In the genomic region with DNA sequence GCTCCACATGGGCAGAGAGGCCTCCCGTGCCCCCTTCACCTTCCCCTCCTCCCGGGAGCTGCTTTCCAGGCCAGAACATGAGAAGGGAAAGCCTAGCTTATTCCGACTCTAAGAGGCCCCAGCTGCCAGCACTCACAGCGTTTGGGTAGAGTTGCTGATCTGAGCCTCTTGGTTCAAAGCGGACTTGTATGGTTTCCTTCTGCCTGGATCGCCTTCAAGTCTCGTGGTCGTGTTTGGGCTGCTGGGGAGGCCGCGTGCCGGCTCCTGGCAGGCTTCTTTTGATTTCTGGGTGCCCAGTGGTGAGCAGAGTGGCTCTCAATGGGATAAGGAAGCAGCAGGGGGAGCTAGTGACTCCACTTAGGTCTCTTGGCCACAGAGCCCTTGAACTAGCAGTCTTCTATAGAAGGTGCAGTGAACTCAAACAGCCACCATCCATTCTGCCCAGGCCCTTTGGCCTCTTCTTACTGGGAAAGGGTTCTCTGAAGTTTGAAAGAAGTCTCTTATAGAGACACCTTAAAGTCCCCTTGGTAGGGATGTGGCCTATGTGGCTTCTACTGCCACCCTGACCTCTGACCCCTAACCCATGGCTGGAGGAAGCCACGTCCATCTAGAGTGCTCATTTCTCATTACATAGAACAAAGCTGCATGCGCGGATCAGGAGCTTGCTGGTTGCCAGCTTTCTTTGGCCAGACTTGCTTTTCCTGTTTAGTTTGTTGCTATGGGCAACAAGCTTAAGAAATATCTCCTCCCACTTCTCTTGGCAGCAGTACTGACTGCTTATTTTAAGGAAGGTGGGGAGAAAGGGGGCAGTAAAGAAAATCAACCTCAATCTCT, we compare ENCODE assay signal across 7 mouse cellular contexts.
DNase-seq lines count a peak whose midpoint lies in the region; ATAC-seq and TF ChIP-seq lines count a peak whose summit lies in the region.

No protein-coding gene starts in this region.

- peak; percentile 22; the same call in 1 of the 2 replicates for TF ChIP-seq CTCF in kidney, adult 2 months (conservative IDR thresholded peaks at IDR 0.05; ENCODE audit: insufficient read depth, insufficient read length, low read depth, low read length)

- H3K27ac ChIP-seq in kidney, adult 2 months (ENCODE audit: insufficient read depth, low read depth, low read length) = peak overlapping the region; percentile 21; the same call in 1 of the 2 replicates
- peak overlapping the region; percentile 75; the same call in 1 of the 2 replicates for H3K27ac ChIP-seq in limb, embryonic 12.5 days
- H3K27ac ChIP-seq in midbrain, embryonic 16.5 days (ENCODE audit: low read length) = peak overlapping the region; percentile 59

- WGBS in kidney, adult 2 months = 34% methylated on average over 14 of the region's 14 CpGs
- 30% methylated on average over 14 of the region's 14 CpGs for WGBS in limb, embryonic 12.5 days
- WGBS in midbrain, embryonic 16.5 days = 22% methylated on average over 14 of the region's 14 CpGs

- H3K9me3 ChIP-seq in limb, embryonic 12.5 days = no peaks in the 10 kb centered on the region
- H3K9me3 ChIP-seq in midbrain, embryonic 16.5 days (replicated peaks; ENCODE audit: control insufficient read depth, low read length, poor library complexity, severe bottlenecking) = no peaks in the 10 kb centered on the region

- H3K4me2 ChIP-seq in limb, embryonic 12.5 days = peak overlapping the region; percentile 31
- H3K4me2 ChIP-seq in midbrain, embryonic 16.5 days (ENCODE audit: low read length) = 0 out of 2 replicates have a peak overlapping the region, but pooled peaks have one; percentile 21

- peak; percentile 40 for ATAC-seq in common myeloid progenitor, adult 5-6 weeks (replicated peaks; ENCODE audit: low read depth, poor library complexity, severe bottlenecking)
- ATAC-seq in limb, embryonic 12.5 days (ENCODE audit: insufficient number of reproducible peaks, insufficient read depth, low FRiP score, low TSS enrichment, low read depth) = peak; percentile 17; the same call in 1 of the 2 replicates
- peak; percentile 61 for ATAC-seq in midbrain, embryonic 16.5 days

- no peak overlapping the region for H3K9ac ChIP-seq in limb, embryonic 12.5 days (replicated peaks)
- H3K9ac ChIP-seq in midbrain, embryonic 16.5 days (ENCODE audit: low read depth, low read length) = 0 out of 2 replicates have a peak overlapping the region, but pooled peaks have one; percentile 30

- peak; percentile 48 for DNase-seq in MEL-GATA-1-ER (ENCODE audit: extremely low read depth, low read depth)
- DNase-seq in gonadal fat pad, adult 2 months (ENCODE audit: low read depth) = peak; percentile 93
- DNase-seq in kidney, adult 2 months = peak; percentile 86
- peak; percentile 95 for DNase-seq in telencephalon, adult 2 months (ENCODE audit: low read depth, low spot score)

- H3K4me3 ChIP-seq in kidney, adult 2 months (ENCODE audit: insufficient read depth, low read depth, low read length) = no peak overlapping the region
- H3K4me3 ChIP-seq in limb, embryonic 12.5 days (replicated peaks) = no peak overlapping the region
- H3K4me3 ChIP-seq in midbrain, embryonic 16.5 days (ENCODE audit: low read depth, low read length) = no peak overlapping the region

- H3K27me3 ChIP-seq in kidney, adult 2 months (replicated peaks; ENCODE audit: control insufficient read depth, insufficient read depth, low read length) = no peaks in the 10 kb centered on the region
- H3K27me3 ChIP-seq in limb, embryonic 12.5 days = 0 out of 2 replicates have a peak, but pooled peaks cover 2% of the 10 kb centered on the region
- no peaks in the 10 kb centered on the region for H3K27me3 ChIP-seq in midbrain, embryonic 16.5 days (ENCODE audit: control insufficient read depth, insufficient read depth, low read depth, low read length)

- TF ChIP-seq POLR2A in kidney, adult 2 months (IDR thresholded peaks at IDR 0.05; ENCODE audit: low read depth, low read length) = no peak

- H3K4me1 ChIP-seq in kidney, adult 2 months (ENCODE audit: control insufficient read depth, insufficient read depth, low read length) = peaks cover 10% of the 10 kb centered on the region
- H3K4me1 ChIP-seq in limb, embryonic 12.5 days (replicated peaks) = peaks cover 31% of the 10 kb centered on the region
- peaks cover 11% of the 10 kb centered on the region for H3K4me1 ChIP-seq in midbrain, embryonic 16.5 days (ENCODE audit: control insufficient read depth, insufficient read depth, low read length)

- H3K36me3 ChIP-seq in kidney, adult 2 months (ENCODE audit: control insufficient read depth, insufficient read depth, low read length) = no peaks in the 10 kb centered on the region
- H3K36me3 ChIP-seq in limb, embryonic 12.5 days = no peaks in the 10 kb centered on the region
- H3K36me3 ChIP-seq in midbrain, embryonic 16.5 days (ENCODE audit: control insufficient read depth, insufficient read depth, low read length) = no peaks in the 10 kb centered on the region

Comparison
In these comparisons a context has a peak if more than half of its experiments do, and no peak if none do; other contexts are left out.
1. H3K27ac ChIP-seq: peak in every context shown above with its lines; median percentile 75 in limb, embryonic 12.5 days; 59 in midbrain, embryonic 16.5 days; 21 in kidney, adult 2 months.